Mouse (Mus musculus) MEL (cell line): ENCODE data around the gene 0610030E20Rik.

Source experiments
- CTCF ChIP-seq, 3 experiments: IDR thresholded peaks in 2 of 3; conservative IDR thresholded peaks in 1 of 3; 2 replicates each; pipeline ENCODE4 v1.5.1; 2011 to 2012; ENCODE audit warnings: low read length in 3 of 3, low read depth in 2 of 3, mild to moderate bottlenecking in 2 of 3, improper control_type of control experiment in 1 of 3, inconsistent platforms in 1 of 3, mixed read lengths in 1 of 3, moderate library complexity in 1 of 3; ENCODE audit not compliant: control insufficient read depth in 1 of 3, insufficient read depth in 1 of 3, poor library complexity in 1 of 3, severe bottlenecking in 1 of 3
- GABPA ChIP-seq: IDR thresholded peaks from 2 replicates; pipeline ENCODE4 v1.6.1; 2012; ENCODE audit warnings: low read depth, mild to moderate bottlenecking, inconsistent platforms, low read length, improper control_type of control experiment, moderate library complexity
- POLR2A ChIP-seq, 2 experiments: IDR thresholded peaks; 2 replicates each; pipeline ENCODE4 v1.6.1; 2011 to 2012; ENCODE audit warnings: low read length in 2 of 2, mild to moderate bottlenecking in 2 of 2, control low read depth in 1 of 2, improper control_type of control experiment in 1 of 2, low read depth in 1 of 2, moderate library complexity in 1 of 2; ENCODE audit not compliant: control insufficient read depth in 1 of 2, insufficient read depth in 1 of 2, poor library complexity in 1 of 2
- USF2 ChIP-seq, 2 experiments: IDR thresholded peaks; 2 replicates each; pipeline ENCODE4 v1.6.1; 2011 to 2012; ENCODE audit warnings: improper control_type of control experiment in 2 of 2, low read length in 2 of 2, borderline replicate concordance in 1 of 2, inconsistent platforms in 1 of 2, low read depth in 1 of 2, mild to moderate bottlenecking in 1 of 2; ENCODE audit not compliant: insufficient read depth in 1 of 2

GRCm38 (mm10) chr6:72396837-72397251 lies 49.7 kb downstream of the 0610030E20Rik start:
- no peak for TF ChIP-seq USF2 (IDR thresholded peaks at IDR 0.05; ENCODE audit: borderline replicate concordance in 1 of 2, insufficient read depth in 1 of 2, low read depth in 1 of 2, low read length in 2 of 2)
- TF ChIP-seq CTCF (IDR thresholded peaks at IDR 0.05 in 2 of 3, conservative IDR thresholded peaks at IDR 0.05 in 1 of 3; ENCODE audit: control insufficient read depth in 1 of 3, insufficient read depth in 1 of 3, low read depth in 2 of 3, low read length in 3 of 3, poor library complexity in 1 of 3, severe bottlenecking in 1 of 3) = no peak
- no peak; a peak in 1 of 4 replicates for TF ChIP-seq POLR2A (IDR thresholded peaks at IDR 0.05; ENCODE audit: control insufficient read depth in 1 of 2, insufficient read depth in 1 of 2, low read depth in 1 of 2, low read length in 2 of 2, poor library complexity in 1 of 2)
- no peak for TF ChIP-seq GABPA
